Mouse (Mus musculus): Measurements from ENCODE around the gene 2210407C18Rik.

- TF ChIP-seq CTCF (IDR thresholded peaks at IDR 0.05; ENCODE audit: borderline replicate concordance, control insufficient read depth, extremely low read depth, insufficient read depth, low read length, poor library complexity): no peak
- no peak for TF ChIP-seq POLR2A (IDR thresholded peaks at IDR 0.05; ENCODE audit: control insufficient read depth, extremely low read depth, insufficient read depth, low read length, poor library complexity)
Measured at GRCm38 (mm10) chr11:58605228-58605627, 10.6 kb downstream of the 2210407C18Rik start.
